Mouse (Mus musculus): ENCODE measurements around the gene Plekho1.

DNA sequence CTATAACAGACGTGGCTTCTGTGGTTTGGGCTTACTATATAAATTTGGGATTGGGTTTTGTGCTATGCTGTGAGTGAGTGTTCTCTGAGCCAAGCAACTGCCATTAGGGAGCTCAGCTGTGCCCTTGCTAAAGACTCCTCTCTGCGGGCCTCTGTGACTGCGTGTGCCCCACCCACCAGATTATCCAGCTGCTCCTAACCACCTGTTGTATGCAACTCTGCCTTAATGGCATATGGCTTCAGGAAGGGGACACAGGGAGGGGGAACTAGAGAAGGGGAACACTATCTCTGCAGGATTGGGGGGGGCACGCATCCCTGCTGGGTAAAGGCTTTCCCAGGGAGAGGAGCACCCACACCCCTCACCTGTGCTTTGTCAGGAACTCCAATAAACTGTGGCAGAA lies 37.2 kb upstream of the Plekho1 start:
- TF ChIP-seq CTCF (conservative IDR thresholded peaks at IDR 0.05; ENCODE audit: low read length) (no peak), NANOG (IDR thresholded peaks at IDR 0.05; ENCODE audit: borderline replicate concordance, low read length) (no peak)

Measured in E14TG2a.4 (cell line).